Mouse (Mus musculus): ENCODE measurements around the gene Hykk.

Hykk gene

GRCm38 (mm10) chr9:54981291-54982191, 64.5 kb downstream of the Hykk start:
- DNase-seq, result peak; percentile 36 to 40

GRCm38 (mm10) chr9:54982401-54982800, 65.3 kb downstream of the Hykk start:
- no peak for DNase-seq

GRCm38 (mm10) chr9:54990362-54990761, 73.3 kb downstream of the Hykk start:
- no peak for DNase-seq

GRCm38 (mm10) chr9:54994381-54994780, 77.3 kb downstream of the Hykk start:
- no peak for DNase-seq

- DNase-seq, result no peak
Observed at GRCm38 (mm10) chr9:54995645-54996044, 78.6 kb downstream of the Hykk start.

Data from B cell, adult 2 months (primary cell).